Mouse (Mus musculus): ENCODE data around the gene Kcnk3.

The Kcnk3 gene

GRCm38 (mm10) chr5:30587101-30587500, 869 bp upstream of the Kcnk3 start:
- no peak for DNase-seq (ENCODE audit: extremely low read depth, insufficient read length, low spot score)

- DNase-seq (ENCODE audit: extremely low read depth, insufficient read length, low spot score): no peak
Measured at GRCm38 (mm10) chr5:30588301-30588968, 465 bp downstream of the Kcnk3 start.

DNA sequence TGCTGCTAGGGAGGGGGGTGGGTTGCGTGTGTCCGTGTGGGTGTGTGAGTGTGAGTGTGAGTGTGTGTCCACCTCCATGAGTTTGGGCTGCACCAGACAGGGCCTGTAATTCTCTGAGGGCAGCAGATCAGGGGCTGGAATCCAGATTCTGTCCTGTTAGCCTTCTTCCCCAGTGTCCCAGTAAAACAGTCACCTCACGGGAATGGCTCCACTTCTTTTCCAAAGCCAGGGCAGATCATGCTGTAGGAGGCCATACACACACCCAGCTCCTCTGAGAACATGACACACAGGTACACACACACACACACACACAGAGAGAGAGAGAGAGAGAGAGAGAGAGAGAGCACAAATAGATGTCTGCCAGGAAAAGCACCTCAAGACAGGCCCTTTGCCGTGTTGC, 1.1 kb downstream of the Kcnk3 start:
- DNase-seq (ENCODE audit: extremely low read depth, insufficient read length, low spot score): no peak

DNA sequence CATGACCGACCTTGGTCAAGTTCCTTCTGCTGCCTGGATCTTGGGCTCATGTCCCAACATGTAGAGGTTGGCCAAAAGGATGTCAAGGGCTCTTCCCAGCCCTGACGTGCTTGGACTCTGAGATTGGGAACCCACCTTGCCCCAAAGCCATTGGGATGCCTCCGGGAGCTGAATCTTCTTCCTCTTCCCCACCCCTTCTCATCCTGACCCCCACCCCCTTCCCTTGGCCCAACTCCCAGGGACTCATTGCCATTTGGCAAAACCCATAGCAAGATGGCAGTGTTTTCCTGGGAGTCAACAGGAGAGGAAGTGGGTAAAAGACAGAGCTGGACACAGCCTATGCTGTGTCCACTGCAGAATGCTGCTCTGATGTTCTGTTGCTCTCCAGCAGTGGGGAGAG, 1.6 kb downstream of the Kcnk3 start:
- DNase-seq (ENCODE audit: extremely low read depth, insufficient read length, low spot score): no peak

DNA sequence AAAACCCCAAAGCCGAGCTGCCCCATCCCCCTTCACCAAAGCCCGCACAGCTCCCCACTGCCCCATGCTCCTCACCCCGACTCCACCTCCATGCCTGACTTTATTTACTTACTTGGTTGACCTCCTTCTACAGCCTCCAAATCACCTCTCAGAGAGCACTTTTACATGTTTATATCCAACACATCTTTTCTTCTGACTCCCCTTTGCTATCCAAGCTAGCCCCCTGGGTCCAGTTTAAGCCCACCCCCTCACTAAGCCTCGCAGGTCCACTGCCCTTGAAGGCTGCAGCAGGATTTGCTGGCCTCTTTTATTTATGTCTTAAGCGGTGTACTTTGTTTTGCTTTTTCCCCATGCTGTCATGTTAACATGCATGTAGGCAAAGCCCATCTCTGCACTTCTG, 2.3 kb downstream of the Kcnk3 start:
- DNase-seq (ENCODE audit: extremely low read depth, insufficient read length, low spot score): no peak

- DNase-seq (ENCODE audit: extremely low read depth, insufficient read length, low spot score): peak; percentile 35
Measured at GRCm38 (mm10) chr5:30591205-30591731, 3.3 kb downstream of the Kcnk3 start.

GRCm38 (mm10) chr5:30591786-30592185, 3.8 kb downstream of the Kcnk3 start:
- no peak for DNase-seq (ENCODE audit: extremely low read depth, insufficient read length, low spot score)

DNA sequence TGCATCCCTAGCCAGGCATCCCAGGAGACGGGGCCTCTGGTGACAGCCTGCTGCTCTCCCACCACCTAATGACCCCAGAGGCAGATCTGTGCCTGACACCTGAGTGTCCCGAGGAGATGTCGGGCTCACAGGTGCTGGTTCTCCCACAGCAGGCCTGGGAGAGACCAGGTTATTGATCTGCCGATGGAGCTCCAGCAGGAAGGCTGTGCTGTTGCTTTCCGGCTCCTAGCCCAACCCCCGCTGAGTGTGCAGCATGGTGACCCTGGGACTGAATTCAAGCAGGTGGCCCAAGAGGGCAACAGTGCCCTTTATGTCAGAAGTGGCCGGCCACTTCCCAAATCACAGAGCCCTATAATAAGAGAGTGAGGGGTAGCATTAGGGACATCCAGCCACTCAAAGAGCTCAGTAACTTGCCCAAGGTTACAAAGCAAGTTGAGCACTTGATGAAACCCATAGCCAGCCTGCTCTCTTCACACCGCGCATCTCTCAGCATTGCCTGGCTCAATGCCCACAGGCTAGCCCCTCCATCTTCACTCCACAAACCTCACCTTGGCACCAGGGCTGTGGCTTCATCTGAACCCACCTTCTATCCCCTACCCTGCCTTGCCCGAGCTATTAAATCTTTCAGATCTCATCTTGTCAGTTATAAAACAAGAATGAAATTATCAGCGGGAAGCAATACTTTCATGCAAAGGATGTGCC, 4.5 kb downstream of the Kcnk3 start:
- no peak for DNase-seq (ENCODE audit: extremely low read depth, insufficient read length, low spot score)

GRCm38 (mm10) chr5:30593360-30593759, 5.4 kb downstream of the Kcnk3 start:
- no peak for DNase-seq (ENCODE audit: extremely low read depth, insufficient read length, low spot score)

GRCm38 (mm10) chr5:30593811-30594504, 6.0 kb downstream of the Kcnk3 start:
- peak; percentile 60 for DNase-seq (ENCODE audit: extremely low read depth, insufficient read length, low spot score)

DNA sequence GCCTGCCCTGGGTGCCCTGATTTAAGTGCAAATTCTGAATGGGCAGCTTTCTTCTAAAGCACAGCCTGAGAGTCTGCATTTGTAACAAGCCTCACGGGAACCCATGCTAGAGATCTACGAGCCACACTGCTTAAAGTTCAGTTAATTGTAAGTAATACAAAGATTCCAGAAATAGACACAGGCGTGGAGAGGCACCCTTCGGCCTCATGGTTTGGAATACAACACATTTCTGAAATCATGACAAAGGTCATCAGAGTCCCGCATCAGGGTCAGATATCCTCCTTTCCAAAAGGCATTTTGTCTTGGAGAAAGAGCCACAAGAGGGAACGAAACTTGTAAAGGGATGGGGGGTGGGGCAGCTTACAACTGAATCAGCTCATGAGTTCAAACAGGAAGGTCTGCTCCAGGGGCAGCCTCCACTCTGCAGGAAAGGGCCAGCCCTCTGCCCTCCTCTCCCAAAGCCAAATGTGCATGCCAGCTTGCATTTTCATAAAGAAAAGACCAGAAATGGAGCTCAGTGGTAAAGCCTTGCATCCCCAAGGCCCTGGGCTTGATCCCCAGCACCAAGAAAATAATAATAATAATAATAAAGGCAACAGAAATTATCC, 7.1 kb downstream of the Kcnk3 start:
- no peak for DNase-seq (ENCODE audit: extremely low read depth, insufficient read length, low spot score)

DNA sequence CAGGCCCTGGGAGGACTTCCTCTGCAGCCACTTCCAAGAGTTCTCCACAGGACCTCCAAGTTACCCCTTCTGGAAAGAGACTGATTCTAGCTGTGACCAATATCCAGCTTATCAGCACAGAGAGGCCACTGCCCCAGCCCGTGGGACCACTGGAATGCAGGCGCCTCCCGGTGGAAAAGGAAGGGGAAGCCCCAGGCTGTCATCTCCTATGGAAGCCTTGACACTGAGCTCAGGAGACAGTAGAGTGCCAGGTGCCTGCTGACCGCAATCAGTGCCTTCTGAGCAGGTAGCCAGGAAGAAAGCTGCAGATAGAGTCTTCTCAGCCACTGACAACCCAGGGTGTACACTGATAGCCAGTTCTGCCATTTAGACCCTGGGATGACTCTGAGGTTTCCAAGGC, 13.4 kb downstream of the Kcnk3 start:
- no peak for DNase-seq (ENCODE audit: extremely low read depth, insufficient read length, low spot score)

GRCm38 (mm10) chr5:30603255-30603654, 15.3 kb downstream of the Kcnk3 start:
- no peak for DNase-seq (ENCODE audit: extremely low read depth, insufficient read length, low spot score)

- DNase-seq (ENCODE audit: extremely low read depth, insufficient read length, low spot score): no peak
Measured at GRCm38 (mm10) chr5:30603926-30604325, 16.0 kb downstream of the Kcnk3 start.

DNA sequence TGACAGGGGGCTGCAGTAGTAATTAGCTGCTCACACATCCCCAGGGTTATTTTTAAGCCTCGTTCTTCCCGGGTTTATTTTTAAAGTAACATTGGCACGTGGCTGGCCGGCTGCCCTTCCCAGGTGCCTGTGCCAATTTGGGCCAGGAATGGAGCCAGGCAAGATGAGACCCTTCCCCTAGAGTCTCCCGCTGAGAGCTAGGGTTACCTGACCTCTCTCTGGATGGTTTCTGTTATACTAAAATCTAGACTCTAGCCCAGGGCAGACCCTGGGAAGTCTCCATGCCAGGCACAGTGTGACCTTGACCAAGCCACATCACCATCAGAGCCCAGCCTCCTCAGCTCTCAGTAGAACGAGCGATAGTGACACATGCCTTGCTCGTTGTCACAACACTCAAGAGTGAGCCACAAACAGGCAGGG, 16.8 kb downstream of the Kcnk3 start:
- DNase-seq (ENCODE audit: extremely low read depth, insufficient read length, low spot score): no peak

DNA sequence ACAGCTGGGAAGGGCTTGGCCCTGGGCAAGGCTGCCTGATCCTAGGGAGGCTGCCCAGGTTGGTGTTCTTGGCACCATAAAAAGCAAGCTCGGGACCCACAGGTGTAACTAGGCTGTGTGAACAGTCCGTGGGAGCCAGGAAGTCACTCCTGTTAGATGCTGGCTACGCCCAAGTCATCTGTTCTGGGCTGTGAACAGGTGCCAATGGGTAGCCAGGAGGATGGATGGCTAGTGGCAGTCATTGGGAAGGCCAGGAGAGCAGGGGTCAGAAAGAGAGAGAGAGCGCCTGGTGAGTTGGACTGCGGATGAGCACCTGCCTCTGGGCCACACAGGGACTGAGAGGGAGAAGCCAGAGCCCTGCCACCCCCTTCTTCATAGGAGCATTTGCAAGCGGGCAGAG, 17.7 kb downstream of the Kcnk3 start:
- no peak for DNase-seq (ENCODE audit: extremely low read depth, insufficient read length, low spot score)

GRCm38 (mm10) chr5:30606424-30607073, 18.6 kb downstream of the Kcnk3 start:
- no peak for DNase-seq (ENCODE audit: extremely low read depth, insufficient read length, low spot score)

DNA sequence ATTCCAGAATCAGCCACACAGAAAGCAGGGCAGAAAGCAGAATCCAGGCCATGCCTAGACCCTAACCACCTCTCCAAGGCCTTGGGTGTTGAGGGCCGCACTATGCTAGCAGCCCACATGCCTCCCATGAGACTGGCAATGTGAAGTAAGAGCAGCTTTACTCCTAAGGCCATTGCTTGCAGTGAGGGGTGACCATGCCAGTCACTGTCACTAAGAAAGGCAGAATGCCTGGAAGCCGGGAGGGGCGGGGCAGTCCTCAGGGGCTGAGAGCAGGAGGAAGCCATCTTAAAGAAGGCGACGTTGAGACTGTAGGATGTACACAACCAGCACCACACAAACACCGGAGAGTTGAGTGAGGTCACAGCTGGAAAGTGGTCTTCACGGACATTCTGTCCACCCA, 21.1 kb downstream of the Kcnk3 start:
- no peak for DNase-seq (ENCODE audit: extremely low read depth, insufficient read length, low spot score)

GRCm38 (mm10) chr5:30609918-30610645, 22.1 kb downstream of the Kcnk3 start:
- DNase-seq (ENCODE audit: extremely low read depth, insufficient read length, low spot score): no peak

DNA sequence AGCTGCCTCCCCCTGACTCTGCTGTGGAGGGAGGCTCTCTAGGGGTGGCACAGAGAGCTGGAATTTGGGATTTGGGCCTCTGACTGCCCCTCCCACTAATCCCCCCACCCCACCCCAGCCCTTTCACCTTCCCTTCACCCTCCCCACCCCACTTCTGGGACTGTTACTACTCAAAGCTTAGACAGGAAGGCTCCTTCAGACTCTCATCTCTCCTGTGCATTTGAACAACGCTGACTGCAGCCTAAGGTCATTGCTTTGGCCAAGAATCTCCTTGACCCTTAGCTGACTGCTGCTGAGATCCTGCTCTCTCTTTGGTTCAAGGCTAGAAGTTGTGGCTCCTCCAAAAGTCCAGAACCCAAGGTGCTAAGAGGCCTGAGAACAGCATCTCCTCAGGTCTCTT, 23.1 kb downstream of the Kcnk3 start:
- no peak for DNase-seq (ENCODE audit: extremely low read depth, insufficient read length, low spot score)

Data from 3134 (cell line).